ENCODE assay signal across 12 mouse cellular contexts in the genomic region with DNA sequence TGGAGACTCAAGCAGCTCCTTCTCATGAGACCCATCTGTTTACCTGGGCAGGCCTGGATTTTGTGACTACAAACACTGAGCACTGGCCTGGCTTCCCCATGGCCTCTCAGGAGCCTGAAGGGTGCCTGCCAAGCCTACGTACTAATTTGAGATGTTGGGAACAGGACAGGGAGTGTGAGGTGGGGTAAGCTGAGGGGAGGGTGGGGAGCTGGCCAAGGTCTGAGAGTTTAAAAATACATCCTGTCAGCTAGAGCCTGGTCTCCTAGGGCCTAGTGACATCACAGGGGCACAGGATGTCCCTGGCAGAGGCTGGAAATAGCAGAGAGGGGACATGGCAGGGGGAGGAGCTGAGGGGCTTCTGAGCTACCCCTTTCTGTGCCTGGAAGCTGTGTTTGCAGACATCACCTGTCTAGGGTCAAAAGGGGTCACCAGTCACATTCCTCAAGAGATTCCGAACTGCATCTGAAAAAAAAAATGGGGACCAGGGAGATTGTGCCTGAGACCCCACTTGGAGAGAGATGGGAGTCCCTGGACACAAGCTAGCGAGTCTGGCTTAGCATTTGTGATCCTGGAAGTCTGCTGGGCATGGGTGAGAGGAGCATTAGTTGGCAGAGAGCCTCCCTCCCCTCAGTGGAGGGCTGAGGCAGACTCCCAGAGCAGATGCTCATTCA. TPM values are rescaled to one million over a fixed set of nuclear protein-coding genes. Genes with fewer than 3 reads are reported as not detected.
DNase-seq lines count a peak whose midpoint lies in the region; ATAC-seq and TF ChIP-seq lines count a peak whose summit lies in the region.
"Had no signal": no experiment of that assay in that cellular context is flagged by ENCODE, and none has a peak within 500 bp of the region (broad histone marks: within the 10 kb centered on the region; RNA-seq: fewer than 3 reads in every experiment).

No protein-coding gene starts in this region.

- no peak overlapping the region for H3K9ac ChIP-seq in lung, postnatal 0 days (replicated peaks; ENCODE audit: low read depth)
- H3K9ac ChIP-seq: liver, embryonic 14.5 days had no signal

- H3K27ac ChIP-seq in lung, postnatal 0 days (ENCODE audit: low read length): no peak overlapping the region
- no peak overlapping the region for H3K27ac ChIP-seq in midbrain, embryonic 10.5 days (replicated peaks)
- H3K27ac ChIP-seq: liver, embryonic 14.5 days had no signal

- no peaks in the 10 kb centered on the region for H3K27me3 ChIP-seq in lung, postnatal 0 days (replicated peaks; ENCODE audit: insufficient read depth, low read length)
- H3K27me3 ChIP-seq in midbrain, embryonic 10.5 days (ENCODE audit: low read depth, poor library complexity, severe bottlenecking): peaks cover 45% of the 10 kb centered on the region

- ATAC-seq in lung, postnatal 0 days: no peak

- DNase-seq in adrenal gland, postnatal 10 days: peak; percentile 34
- no peak for DNase-seq in adrenal gland, postnatal 4 days (ENCODE audit: low spot score in 2 of 2)
- peak; percentile 40 for DNase-seq in lung, postnatal 0 days (ENCODE audit: low spot score)
- DNase-seq in lung, postnatal 36 days: no peak
- DNase-seq in heart, adult 9 months (ENCODE audit: low spot score in 2 of 2): peak; percentile 77 to 83
- DNase-seq in skeletal muscle tissue, adult 2 months (ENCODE audit: low read depth, low spot score): peak; percentile 97
- no peak for DNase-seq in urinary bladder, adult 18-20 months (ENCODE audit: low spot score in 2 of 2)
- no peak for DNase-seq in midbrain, embryonic 10.5 days (ENCODE audit: low spot score)
- DNase-seq: adrenal gland, postnatal 36 days; embryo, embryonic 11 days; lung, postnatal 4 days had no signal

- WGBS in lung, postnatal 0 days: 42% methylated on average over 3 of the region's 3 CpGs
- WGBS in midbrain, embryonic 10.5 days: 56% methylated on average over 3 of the region's 3 CpGs

- no peaks in the 10 kb centered on the region for H3K36me3 ChIP-seq in lung, postnatal 0 days (ENCODE audit: insufficient read depth, low read length)
- no peaks in the 10 kb centered on the region for H3K36me3 ChIP-seq in midbrain, embryonic 10.5 days

- no peaks in the 10 kb centered on the region for H3K9me3 ChIP-seq in lung, postnatal 0 days (ENCODE audit: low read length)
- no peaks in the 10 kb centered on the region for H3K9me3 ChIP-seq in midbrain, embryonic 10.5 days (replicated peaks)

- no peak overlapping the region for H3K4me2 ChIP-seq in lung, postnatal 0 days (replicated peaks; ENCODE audit: low read depth, low read length)

- peaks cover 19% of the 10 kb centered on the region; the same call in 1 of the 2 replicates for H3K4me1 ChIP-seq in lung, postnatal 0 days (ENCODE audit: insufficient read depth, low read depth, low read length)
- H3K4me1 ChIP-seq in midbrain, embryonic 10.5 days: peaks cover 35% of the 10 kb centered on the region

- H3K4me3 ChIP-seq in lung, postnatal 0 days (ENCODE audit: low read depth, low read length): no peak overlapping the region
- H3K4me3 ChIP-seq in midbrain, embryonic 10.5 days: no peak overlapping the region

- peak; percentile 81 for TF ChIP-seq EP300 in lung, postnatal 0 days (IDR thresholded peaks at IDR 0.05)

- TF ChIP-seq CTCF in lung, postnatal 0 days (IDR thresholded peaks at IDR 0.05): no peak

RNA-seq across cellular contexts. Expression of gene Tob2, which starts 24.3 kb away (rescaled TPM):
- 100 to 1,000 TPM; 108 to 183 TPM for total RNA-seq in adrenal gland, postnatal 10 days (2021)
- 10 to 100 TPM; 66.2 to 67.2 TPM for total RNA-seq in adrenal gland, postnatal 4 days (2021)
- 24.8 and 30.0 TPM in 2 replicates for polyA plus RNA-seq in lung, postnatal 0 days (2015; fragmentation: Nextera tagmentation; extraction: Ambion mirVana)
- polyA plus RNA-seq in midbrain, embryonic 10.5 days (2016; fragmentation: Nextera tagmentation; extraction: Ambion mirVana): 17.7 and 19.6 TPM in 2 replicates

RNA-seq across cellular contexts. Expression of gene Tef, which starts 32.1 kb away (rescaled TPM):
- total RNA-seq in adrenal gland, postnatal 10 days (2021): 10 to 100 TPM; 68.4 to 74.1 TPM
- 10 to 100 TPM; 84.6 to 86.1 TPM for total RNA-seq in adrenal gland, postnatal 4 days (2021)
- 38.6 and 44.0 TPM in 2 replicates for polyA plus RNA-seq in lung, postnatal 0 days (2015; fragmentation: Nextera tagmentation; extraction: Ambion mirVana)
- polyA plus RNA-seq in midbrain, embryonic 10.5 days (2016; fragmentation: Nextera tagmentation; extraction: Ambion mirVana): 15.7 and 19.0 TPM in 2 replicates

RNA-seq across cellular contexts. Expression of gene Phf5a, which starts 37.4 kb away (rescaled TPM):
- total RNA-seq in adrenal gland, postnatal 10 days (2021): 10 to 100 TPM; 58.8 to 62.9 TPM
- total RNA-seq in adrenal gland, postnatal 4 days (2021): 10 to 100 TPM; 62.7 to 71.2 TPM
- 80.3 and 88.8 TPM in 2 replicates for polyA plus RNA-seq in lung, postnatal 0 days (2015; fragmentation: Nextera tagmentation; extraction: Ambion mirVana)
- polyA plus RNA-seq in midbrain, embryonic 10.5 days (2016; fragmentation: Nextera tagmentation; extraction: Ambion mirVana): 224 and 252 TPM in 2 replicates

RNA-seq across cellular contexts. Expression of gene Aco2, which starts 37.8 kb away (rescaled TPM):
- total RNA-seq in adrenal gland, postnatal 10 days (2021): 1,000 to 10,000 TPM; 2,299 to 2,557 TPM
- 100 to 1,000 TPM; 498 to 540 TPM for total RNA-seq in adrenal gland, postnatal 4 days (2021)
- polyA plus RNA-seq in lung, postnatal 0 days (2015; fragmentation: Nextera tagmentation; extraction: Ambion mirVana): 89.2 and 90.8 TPM in 2 replicates
- polyA plus RNA-seq in midbrain, embryonic 10.5 days (2016; fragmentation: Nextera tagmentation; extraction: Ambion mirVana): 152 and 163 TPM in 2 replicates

Comparison
In these comparisons a context has a peak if more than half of its experiments do, and no peak if none do; other contexts are left out.
1. DNase-seq: peak in adrenal gland, postnatal 10 days (single experiment), lung, postnatal 0 days (single experiment), heart, adult 9 months (2 of 2) and skeletal muscle tissue, adult 2 months (single experiment); none in adrenal gland, postnatal 4 days (0 of 2), lung, postnatal 36 days (single experiment), urinary bladder, adult 18-20 months (0 of 2) and midbrain, embryonic 10.5 days (single experiment).